Comparison of ENCODE assay signal across 25 mouse cellular contexts in the genomic region with DNA sequence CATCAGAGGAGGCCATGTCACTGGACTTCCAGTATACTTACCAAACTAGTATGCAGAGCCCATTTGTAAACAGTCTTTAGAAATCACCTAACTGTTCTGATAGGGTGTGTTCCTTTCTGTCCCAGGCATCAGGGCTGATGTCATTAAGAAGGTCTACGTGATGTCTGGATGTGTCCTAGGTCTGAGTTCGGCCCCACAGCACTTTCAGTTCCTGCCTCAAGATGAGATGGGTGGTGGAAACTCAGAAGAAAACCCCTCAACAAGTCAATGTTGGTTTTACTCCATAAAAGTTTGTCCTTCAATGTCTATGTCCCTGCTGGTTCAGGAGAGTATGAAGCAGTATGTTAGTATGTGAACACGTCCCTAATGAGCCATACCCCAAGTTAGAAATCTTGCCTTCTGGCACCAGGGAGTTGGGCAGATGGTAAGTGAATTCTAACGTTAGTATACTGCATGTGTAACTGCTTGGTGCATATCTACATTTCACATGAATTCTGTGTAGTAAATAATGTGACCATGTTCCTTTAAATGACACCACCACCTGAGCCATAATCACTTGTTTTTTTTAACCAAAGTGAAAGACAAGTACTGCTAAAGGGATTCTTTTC.
"Had no signal": no experiment of that assay in that cellular context is flagged by ENCODE, and none has a peak within 500 bp of the region (broad histone marks: within the 10 kb centered on the region; RNA-seq: fewer than 3 reads in every experiment).

No protein-coding gene starts in this region.

- DNase-seq: gastrocnemius, adult 2 months; gastrocnemius, postnatal 10 days; gastrocnemius, postnatal 25 days; heart, adult 2 months; heart, postnatal 10 days; heart, postnatal 4 days; kidney, adult 18-20 months; kidney, adult 8-10 months; kidney, postnatal 10 days; kidney, postnatal 36 days; layer of hippocampus, adult 9-11 months; layer of hippocampus, postnatal 36 days; left cerebral cortex, postnatal 4 days had no signal

- H3K4me2 ChIP-seq: heart, embryonic 12.5 days; hindbrain, embryonic 12.5 days; hindbrain, embryonic 14.5 days; intestine, embryonic 15.5 days; limb, embryonic 13.5 days; limb, embryonic 15.5 days; liver, embryonic 12.5 days had no signal

- H3K9ac ChIP-seq: heart, embryonic 12.5 days; hindbrain, embryonic 12.5 days; hindbrain, embryonic 14.5 days; intestine, embryonic 15.5 days; limb, embryonic 13.5 days; limb, embryonic 15.5 days; liver, embryonic 12.5 days; liver, embryonic 14.5 days had no signal

- H3K36me3 ChIP-seq: hindbrain, embryonic 10.5 days; hindbrain, embryonic 12.5 days; intestine, embryonic 15.5 days; limb, embryonic 13.5 days; limb, embryonic 15.5 days; liver, embryonic 12.5 days had no signal

- ATAC-seq: hindbrain, embryonic 16.5 days; inflammation-experienced regulatory T-cells, adult 6 months; intestine, embryonic 15.5 days; intestine, postnatal 0 days; liver, embryonic 12.5 days had no signal

- H3K9me3 ChIP-seq: heart, embryonic 12.5 days; hindbrain, embryonic 10.5 days; hindbrain, embryonic 12.5 days; intestine, embryonic 15.5 days; limb, embryonic 13.5 days; limb, embryonic 15.5 days; liver, embryonic 12.5 days had no signal

- H3K27ac ChIP-seq: gastrocnemius, adult 2 months; heart, adult 2 months; hindbrain, embryonic 10.5 days; hindbrain, embryonic 12.5 days; hindbrain, embryonic 14.5 days; intestine, embryonic 15.5 days; limb, embryonic 13.5 days; limb, embryonic 15.5 days; liver, embryonic 12.5 days; liver, embryonic 14.5 days had no signal

- H3K27me3 ChIP-seq: heart, embryonic 12.5 days; hindbrain, embryonic 12.5 days; intestine, embryonic 15.5 days; limb, embryonic 13.5 days; limb, embryonic 15.5 days; liver, embryonic 12.5 days had no signal

- H3K4me3 ChIP-seq: gastrocnemius, adult 2 months; heart, adult 2 months; heart, embryonic 12.5 days; hindbrain, embryonic 10.5 days; hindbrain, embryonic 12.5 days; intestine, embryonic 15.5 days; limb, embryonic 13.5 days; limb, embryonic 15.5 days; liver, embryonic 12.5 days had no signal

- H3K4me1 ChIP-seq: heart, embryonic 12.5 days; hindbrain, embryonic 10.5 days; hindbrain, embryonic 12.5 days; intestine, embryonic 15.5 days; limb, embryonic 15.5 days; liver, embryonic 12.5 days had no signal
